Mouse (Mus musculus) forebrain, postnatal 0 days (tissue): Measurements from ENCODE around the gene Bod1l. TPM values are rescaled to one million over a fixed set of nuclear protein-coding genes. Genes with fewer than 3 reads are reported as not detected.

Experiments
- ATAC-seq: fragments of 200-750 bp; cut with Nextera tagmentation; 2 replicates; pipeline ENCODE4 v1.8.0; 2017; ENCODE audit warnings: mild to moderate bottlenecking, moderate library complexity
- DNase-seq: peaks from one replicate; pipeline ENCODE4 v3.0.0-alpha.2; 2015
- H3K27ac ChIP-seq: fragments of 300-500 bp; sonication (generic); 2 replicates; pipeline ENCODE4 v1.5.1; 2014; ENCODE audit warnings: low read depth, mild to moderate bottlenecking, antibody characterized with exemption, low read length, moderate library complexity, mixed read lengths
- H3K27me3 ChIP-seq: fragments of 300-500 bp; sonication (generic); 2 replicates; pipeline ENCODE4 v1.6.1; 2014; ENCODE audit warnings: mild to moderate bottlenecking, low read length, mixed read lengths; ENCODE audit not compliant: insufficient read depth
- H3K36me3 ChIP-seq: fragments of 300-500 bp; sonication (generic); 2 replicates; pipeline ENCODE4 v1.6.1; 2014; ENCODE audit warnings: mild to moderate bottlenecking, moderate library complexity; ENCODE audit not compliant: insufficient read depth
- H3K4me1 ChIP-seq: fragments of 300-500 bp; sonication (generic); 2 replicates; pipeline ENCODE4 v1.6.1; 2014; ENCODE audit warnings: antibody characterized with exemption; ENCODE audit not compliant: insufficient read depth
- H3K4me2 ChIP-seq: fragments of 300-500 bp; sonication (generic); 2 replicates; pipeline ENCODE4 v1.6.1; 2014; ENCODE audit warnings: low read depth, mild to moderate bottlenecking, moderate library complexity
- H3K4me3 ChIP-seq: fragments of 300-500 bp; sonication (generic); 2 replicates; pipeline ENCODE4 v1.5.1; 2014; ENCODE audit warnings: low read depth, low read length, mixed read lengths
- H3K9ac ChIP-seq: fragments of 300-500 bp; sonication (generic); 2 replicates; pipeline ENCODE4 v1.6.1; 2014; ENCODE audit warnings: mild to moderate bottlenecking
- H3K9me3 ChIP-seq: fragments of 300-500 bp; sonication (generic); 2 replicates; pipeline ENCODE4 v1.6.1; 2016; ENCODE audit warnings: low read length
- CTCF ChIP-seq: sonication (generic); IDR thresholded peaks from 2 replicates; pipeline ENCODE4 v1.5.1; 2016; ENCODE audit warnings: antibody characterized with exemption, control low read depth, low read depth
- WGBS: fragments of 180-500 bp; shearing (Covaris S2); extraction: QIAGEN DNeasy Blood & Tissue Kit; methylation state at CpG from one replicate; pipeline ENCODE4 v1.1.7; 2014; 5-methylcytosine and 5-hydroxymethylcytosine counted together
- microRNA-seq, 2 experiments: library from miRNA; unstranded; fragments of <30 nt; microRNA quantifications; one replicate each; pipeline ENCODE4; 2016
- polyA plus RNA-seq: library from polyadenylated mRNA; unstranded; fragments of >200 nt; fragmentation: Nextera tagmentation; extraction: Ambion mirVana; gene quantifications from 2 replicates; pipeline ENCODE4 v1.2.1, GENCODE M21; 2015
- total RNA-seq: library from RNA; depleted of rRNA; stranded (reverse); fragments of >200 nt; gene quantifications from 2 replicates; pipeline ENCODE4 v1.2.3, GENCODE M21; 2014; rRNA removed

The Bod1l gene
- total and polyA plus RNA-seq, 2 experiments from 2014 or later, result 23.5 to 24.5 TPM

DNA sequence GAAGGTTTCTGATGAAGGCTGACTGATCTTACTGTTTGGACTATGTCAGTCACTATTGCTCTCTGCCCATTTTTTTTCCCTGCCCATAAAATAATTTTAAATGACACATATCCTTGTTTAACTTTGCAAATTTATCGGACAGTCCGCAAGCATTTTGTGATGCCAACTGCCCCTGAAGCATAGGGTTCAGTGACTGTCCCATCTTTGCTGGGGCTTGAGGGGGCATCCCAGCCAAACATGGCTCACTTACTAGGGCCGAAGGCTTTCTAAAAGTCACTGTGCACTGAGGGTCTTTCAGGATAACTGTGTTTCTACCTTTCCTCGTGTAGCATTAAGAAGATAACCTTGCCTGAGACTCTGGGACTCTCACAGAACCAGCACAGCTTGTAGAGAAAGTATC is 91.4 kb downstream of the Bod1l start:
- Histone ChIP-seq H3K9ac (no peak overlapping the region), H3K4me3 (no peak overlapping the region), H3K4me1 (no peaks in the 10 kb centered on the region), H3K27me3 (peaks cover 100% of the 10 kb centered on the region), H3K36me3 (no peaks in the 10 kb centered on the region), H3K4me2 (no peak overlapping the region), H3K9me3 (no peaks in the 10 kb centered on the region), H3K27ac (no peak overlapping the region)
- no peak for TF ChIP-seq CTCF
- DNase-seq, result no peak
- no peak for ATAC-seq
- 21% methylated on average over 4 of the region's 4 CpGs for WGBS

DNA sequence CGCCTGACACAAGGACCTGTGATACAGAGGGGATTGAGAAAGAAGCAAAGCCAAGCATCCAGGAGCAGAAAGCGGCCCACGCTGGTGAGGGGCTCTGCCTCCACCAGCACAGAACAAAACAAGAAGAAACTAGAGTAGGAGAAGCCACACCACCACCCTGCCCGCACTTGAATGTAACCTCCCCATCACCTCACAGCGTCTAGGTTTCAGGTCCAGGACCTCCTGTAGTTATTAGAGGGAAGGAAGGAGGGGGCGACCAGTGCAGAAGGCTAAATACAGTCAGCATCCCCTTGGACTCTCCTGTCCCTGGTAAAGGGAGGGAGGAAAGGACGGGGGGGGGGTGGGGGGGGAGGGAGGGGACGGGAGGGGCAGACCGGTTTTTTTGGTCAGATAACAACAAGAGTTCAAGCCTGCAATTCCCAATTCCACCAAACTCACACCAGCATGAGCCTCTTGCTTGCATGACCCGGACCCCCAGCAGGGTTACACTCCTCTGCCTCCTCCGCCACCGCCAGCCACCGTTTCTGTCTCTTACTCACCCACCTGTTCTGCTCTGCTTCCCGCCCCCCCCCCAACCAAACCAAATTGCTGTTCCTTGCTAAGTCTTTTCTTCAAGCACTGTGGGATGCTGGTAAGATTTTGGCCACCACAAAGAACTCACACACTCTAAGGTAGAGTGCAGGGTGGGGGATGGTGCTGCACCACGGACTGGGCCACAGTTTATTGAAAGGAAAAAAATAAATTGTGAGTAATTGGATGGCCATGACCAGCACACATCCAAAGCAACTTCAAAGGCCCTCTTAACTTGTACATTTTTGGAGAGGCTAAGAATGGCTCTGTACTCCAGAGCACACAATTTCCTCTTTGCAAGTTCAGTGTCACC is 99.0 kb downstream of the Bod1l start:
- no peak for DNase-seq
- H3K9me3 ChIP-seq, result no peaks in the 10 kb centered on the region
- H3K4me3 ChIP-seq, result no peak overlapping the region
- no peak for TF ChIP-seq CTCF
- H3K4me1 ChIP-seq, result no peaks in the 10 kb centered on the region
- no peak overlapping the region for H3K4me2 ChIP-seq
- 8% methylated on average over 15 of the region's 15 CpGs for WGBS
- no peak overlapping the region for H3K9ac ChIP-seq
- no peaks in the 10 kb centered on the region for H3K36me3 ChIP-seq
- ATAC-seq, result no peak
- no peak overlapping the region for H3K27ac ChIP-seq
- H3K27me3 ChIP-seq, result peaks cover 54% of the 10 kb centered on the region

- ATAC-seq, result no peak
- WGBS, result 10% methylated on average over 7 of the region's 7 CpGs
- DNase-seq, result no peak
- TF ChIP-seq CTCF, result no peak
- Histone ChIP-seq H3K4me2 (no peak overlapping the region), H3K9ac (no peak overlapping the region), H3K4me1 (no peaks in the 10 kb centered on the region), H3K27me3 (peaks cover 45% of the 10 kb centered on the region), H3K9me3 (no peaks in the 10 kb centered on the region), H3K4me3 (no peak overlapping the region), H3K36me3 (no peaks in the 10 kb centered on the region), H3K27ac (no peak overlapping the region)
Measured at GRCm38 (mm10) chr5:41744234-41744633, 99.9 kb downstream of the Bod1l start.

DNA sequence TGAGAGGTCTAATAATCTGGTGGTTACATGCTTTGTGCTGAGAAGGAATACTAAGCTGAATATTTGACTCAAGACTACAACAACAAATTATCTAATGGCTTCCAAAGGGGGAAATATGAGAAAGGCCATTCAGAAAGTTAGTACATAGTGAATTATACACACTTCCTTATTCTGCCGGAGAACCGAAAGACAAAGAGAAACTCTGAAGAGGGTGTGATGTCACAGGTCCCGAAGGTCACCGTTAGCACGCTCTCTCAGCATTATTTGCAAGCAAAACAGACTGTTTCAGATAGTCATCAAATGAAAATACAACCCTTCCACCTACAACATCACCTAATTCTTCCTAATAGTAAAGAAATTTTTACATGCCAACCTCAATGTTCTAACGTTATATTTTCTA is 105.3 kb downstream of the Bod1l start:
- peaks cover under 1% of the 10 kb centered on the region; the same call in 1 of the 2 replicates for H3K27me3 ChIP-seq
- H3K9me3 ChIP-seq, result no peaks in the 10 kb centered on the region
- H3K36me3 ChIP-seq, result no peaks in the 10 kb centered on the region
- H3K27ac ChIP-seq, result no peak overlapping the region
- no peak overlapping the region for H3K4me3 ChIP-seq
- 69% methylated on average over 6 of the region's 6 CpGs for WGBS
- no peak overlapping the region for H3K9ac ChIP-seq
- no peak for TF ChIP-seq CTCF
- ATAC-seq, result no peak
- no peaks in the 10 kb centered on the region for H3K4me1 ChIP-seq
- no peak overlapping the region for H3K4me2 ChIP-seq
- no peak for DNase-seq

Small RNA genes lying within 50 kb of the gene (microRNA-seq; reads per million reads assigned to microRNA genes)
- 0 reads per million in 2 experiments for gene Mir6414

Other genes with a start within 250 kb of the Bod1l start
- 59.5 and 63.6 TPM in 2 replicates for gene Rab28, start 136.2 kb downstream of the Bod1l start, total RNA-seq
- 40.5 and 48.5 TPM in 2 replicates for gene Rab28, start 136.2 kb downstream of the Bod1l start, polyA plus RNA-seq
- not detected in 2 replicates for gene Nkx3-2, start 79.8 kb downstream of the Bod1l start, total RNA-seq
- not detected in 2 replicates for gene Nkx3-2, start 79.8 kb downstream of the Bod1l start, polyA plus RNA-seq
- not detected in 2 replicates for gene Gm16223, start 223.6 kb upstream of the Bod1l start, total RNA-seq
- not detected in 2 replicates for gene Gm16223, start 223.6 kb upstream of the Bod1l start, polyA plus RNA-seq